Mouse (Mus musculus) bone marrow, adult 2 months (tissue): Measurements from ENCODE around the gene Kremen2.

Experiments
- CTCF ChIP-seq: fragments of 200-500 bp; IDR thresholded peaks from 2 replicates; pipeline ENCODE4 v1.5.1; 2011; ENCODE audit warnings: low read length, control low read depth; ENCODE audit not compliant: control insufficient read depth, insufficient read depth
- POLR2A ChIP-seq: fragments of 200-500 bp; IDR thresholded peaks from 2 replicates; pipeline ENCODE4 v1.6.1; 2011; ENCODE audit warnings: low read depth, mild to moderate bottlenecking, control low read depth, low read length, borderline replicate concordance; ENCODE audit not compliant: control insufficient read depth

- TF ChIP-seq CTCF, result no peak
- no peak for TF ChIP-seq POLR2A
Observed at GRCm38 (mm10) chr17:23791079-23791357, 45.4 kb upstream of the Kremen2 start.
